26 mouse cellular contexts compared by ENCODE assay signal in the genomic region with DNA sequence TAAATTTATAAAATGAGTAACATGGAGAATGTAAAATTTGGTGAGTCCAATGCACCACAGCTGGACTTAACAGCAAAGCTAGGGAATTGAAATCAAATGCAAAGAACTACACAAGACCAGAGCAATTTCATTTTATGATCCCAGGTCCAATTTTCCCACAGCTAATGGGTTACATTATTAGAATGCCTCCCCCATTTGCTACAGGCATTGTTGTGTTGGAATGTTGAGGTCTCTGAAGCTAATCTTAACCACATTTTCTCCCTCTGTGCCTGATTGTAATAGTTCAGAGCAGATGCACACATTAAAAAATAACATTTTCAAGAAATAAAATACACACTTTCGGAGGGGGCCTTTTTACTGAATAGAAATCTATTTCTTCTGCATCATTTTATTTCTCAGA.
DNase-seq lines count a peak whose midpoint lies in the region; ATAC-seq and TF ChIP-seq lines count a peak whose summit lies in the region.
"Had no signal": no experiment of that assay in that cellular context is flagged by ENCODE, and none has a peak within 500 bp of the region (broad histone marks: within the 10 kb centered on the region; RNA-seq: fewer than 3 reads in every experiment).

No protein-coding gene starts in this region.

- no peak for TF ChIP-seq CTCF in liver, postnatal 0 days (IDR thresholded peaks at IDR 0.05; ENCODE audit: low read depth)

- no peaks in the 10 kb centered on the region for H3K4me1 ChIP-seq in midbrain, embryonic 11.5 days (ENCODE audit: control insufficient read depth, insufficient read depth, low read length)
- no peaks in the 10 kb centered on the region for H3K4me1 ChIP-seq in midbrain, embryonic 15.5 days
- H3K4me1 ChIP-seq in embryonic facial prominence, embryonic 15.5 days: peaks cover 4% of the 10 kb centered on the region; the same call in 1 of the 2 replicates
- peaks cover 5% of the 10 kb centered on the region for H3K4me1 ChIP-seq in limb, embryonic 13.5 days
- H3K4me1 ChIP-seq in liver, postnatal 0 days (ENCODE audit: insufficient read depth): no peaks in the 10 kb centered on the region
- H3K4me1 ChIP-seq: forebrain, embryonic 10.5 days; forebrain, embryonic 13.5 days; hindbrain, embryonic 12.5 days; hindbrain, embryonic 15.5 days had no signal

- 86% methylated on average over 1 of the region's 1 CpGs for WGBS in midbrain, embryonic 11.5 days
- WGBS in midbrain, embryonic 15.5 days: 89% methylated on average over 1 of the region's 1 CpGs
- WGBS in embryonic facial prominence, embryonic 15.5 days: 38% methylated on average over 1 of the region's 1 CpGs
- 33% methylated on average over 1 of the region's 1 CpGs for WGBS in limb, embryonic 13.5 days
- WGBS in liver, postnatal 0 days (ENCODE audit: insufficient replicate concordance): 79% methylated on average over 1 of the region's 1 CpGs

- TF ChIP-seq EP300 in liver, postnatal 0 days (IDR thresholded peaks at IDR 0.05; ENCODE audit: low read depth): no peak

- no peak overlapping the region for H3K9ac ChIP-seq in midbrain, embryonic 11.5 days (ENCODE audit: low read length)
- no peak overlapping the region for H3K9ac ChIP-seq in midbrain, embryonic 15.5 days
- H3K9ac ChIP-seq in embryonic facial prominence, embryonic 15.5 days: no peak overlapping the region
- H3K9ac ChIP-seq in limb, embryonic 13.5 days: no peak overlapping the region
- H3K9ac ChIP-seq in liver, postnatal 0 days (replicated peaks): no peak overlapping the region
- H3K9ac ChIP-seq: forebrain, embryonic 13.5 days; hindbrain, embryonic 12.5 days; hindbrain, embryonic 15.5 days had no signal

- H3K36me3 ChIP-seq in midbrain, embryonic 11.5 days (ENCODE audit: control insufficient read depth, insufficient read depth, low read length): no peaks in the 10 kb centered on the region
- H3K36me3 ChIP-seq in midbrain, embryonic 15.5 days (replicated peaks): no peaks in the 10 kb centered on the region
- H3K36me3 ChIP-seq in embryonic facial prominence, embryonic 15.5 days: no peaks in the 10 kb centered on the region
- H3K36me3 ChIP-seq in limb, embryonic 13.5 days: no peaks in the 10 kb centered on the region
- H3K36me3 ChIP-seq in liver, postnatal 0 days (replicated peaks; ENCODE audit: insufficient read depth, low read length): no peaks in the 10 kb centered on the region
- H3K36me3 ChIP-seq: forebrain, embryonic 10.5 days; G1E; hindbrain, embryonic 12.5 days; hindbrain, embryonic 15.5 days had no signal

- H3K27me3 ChIP-seq in midbrain, embryonic 11.5 days (ENCODE audit: control insufficient read depth, insufficient read depth, low read length): no peaks in the 10 kb centered on the region
- no peaks in the 10 kb centered on the region for H3K27me3 ChIP-seq in midbrain, embryonic 15.5 days (replicated peaks)
- H3K27me3 ChIP-seq in embryonic facial prominence, embryonic 15.5 days: no peaks in the 10 kb centered on the region
- H3K27me3 ChIP-seq in limb, embryonic 13.5 days: no peaks in the 10 kb centered on the region
- H3K27me3 ChIP-seq in liver, postnatal 0 days (ENCODE audit: insufficient read depth, low read length): no peaks in the 10 kb centered on the region
- H3K27me3 ChIP-seq: CH12.LX; forebrain, embryonic 13.5 days; hindbrain, embryonic 12.5 days; hindbrain, embryonic 15.5 days had no signal

- no peak overlapping the region for H3K27ac ChIP-seq in midbrain, embryonic 11.5 days (ENCODE audit: low read depth, low read length)
- H3K27ac ChIP-seq in midbrain, embryonic 15.5 days: no peak overlapping the region
- 0 out of 2 replicates have a peak overlapping the region, but pooled peaks have one; percentile 74 for H3K27ac ChIP-seq in embryonic facial prominence, embryonic 15.5 days (replicated peaks)
- H3K27ac ChIP-seq in limb, embryonic 13.5 days: no peak overlapping the region
- no peak overlapping the region for H3K27ac ChIP-seq in liver, postnatal 0 days (ENCODE audit: low read depth)
- H3K27ac ChIP-seq: forebrain, embryonic 10.5 days; forebrain, embryonic 13.5 days; gastrocnemius, adult 2 months; hindbrain, embryonic 12.5 days; hindbrain, embryonic 15.5 days had no signal

- no peak overlapping the region for H3K4me2 ChIP-seq in midbrain, embryonic 11.5 days
- no peak overlapping the region for H3K4me2 ChIP-seq in midbrain, embryonic 15.5 days
- H3K4me2 ChIP-seq in embryonic facial prominence, embryonic 15.5 days (replicated peaks): no peak overlapping the region
- H3K4me2 ChIP-seq in limb, embryonic 13.5 days (replicated peaks): no peak overlapping the region
- no peak overlapping the region for H3K4me2 ChIP-seq in liver, postnatal 0 days (ENCODE audit: low read depth, low read length)
- H3K4me2 ChIP-seq: forebrain, embryonic 13.5 days; heart, embryonic 11.5 days; hindbrain, embryonic 12.5 days; hindbrain, embryonic 15.5 days had no signal

- no peak overlapping the region for H3K4me3 ChIP-seq in midbrain, embryonic 11.5 days (ENCODE audit: low read depth, low read length)
- no peak overlapping the region for H3K4me3 ChIP-seq in midbrain, embryonic 15.5 days
- H3K4me3 ChIP-seq in embryonic facial prominence, embryonic 15.5 days (replicated peaks): no peak overlapping the region
- no peak overlapping the region for H3K4me3 ChIP-seq in limb, embryonic 13.5 days
- H3K4me3 ChIP-seq in liver, postnatal 0 days (ENCODE audit: low read depth, low read length): no peak overlapping the region
- H3K4me3 ChIP-seq: forebrain, embryonic 10.5 days; forebrain, embryonic 13.5 days; gastrocnemius, adult 2 months; hindbrain, embryonic 12.5 days; hindbrain, embryonic 15.5 days had no signal

- ATAC-seq in midbrain, embryonic 11.5 days (ENCODE audit: low FRiP score): no peak
- no peak for ATAC-seq in midbrain, embryonic 15.5 days (replicated peaks)
- ATAC-seq in embryonic facial prominence, embryonic 15.5 days (ENCODE audit: insufficient number of reproducible peaks, low FRiP score, low TSS enrichment, low read depth): peak; percentile 19; the same call in 1 of the 2 replicates
- ATAC-seq in limb, embryonic 13.5 days (ENCODE audit: low FRiP score, low read depth): peak; percentile 76
- ATAC-seq in liver, postnatal 0 days: no peak
- ATAC-seq: forebrain, embryonic 13.5 days; forebrain, embryonic 16.5 days; inflammation-experienced regulatory T-cells, adult 6 months had no signal

- H3K9me3 ChIP-seq in midbrain, embryonic 11.5 days (ENCODE audit: control insufficient read depth, low read length): no peaks in the 10 kb centered on the region
- H3K9me3 ChIP-seq in midbrain, embryonic 15.5 days: no peaks in the 10 kb centered on the region
- no peaks in the 10 kb centered on the region for H3K9me3 ChIP-seq in embryonic facial prominence, embryonic 15.5 days (replicated peaks)
- H3K9me3 ChIP-seq in limb, embryonic 13.5 days: no peaks in the 10 kb centered on the region
- H3K9me3 ChIP-seq in liver, postnatal 0 days (ENCODE audit: low read length): no peaks in the 10 kb centered on the region
- H3K9me3 ChIP-seq: forebrain, embryonic 10.5 days; forebrain, embryonic 13.5 days; G1E; hindbrain, embryonic 12.5 days; hindbrain, embryonic 15.5 days had no signal

- peak; percentile 45 for DNase-seq in midbrain, embryonic 11.5 days (ENCODE audit: low spot score, missing footprints)
- no peak for DNase-seq in right cerebral cortex, postnatal 25 days
- DNase-seq in liver, postnatal 0 days: no peak
- DNase-seq in ovary, postnatal 14 days (ENCODE audit: low spot score): no peak
- DNase-seq: adrenal gland, adult 2 months; adrenal gland, postnatal 14 days; B cell, adult 2 months; cerebellum, adult 11 months; cerebellum, adult 2 months; cerebellum, adult 9-11 months; cerebellum, postnatal 25 days; gastrocnemius, adult 2 months; gastrocnemius, postnatal 14 days; heart, adult 11 months had no signal

Comparison
In these comparisons a context has a peak if more than half of its experiments do, and no peak if none do; other contexts are left out.
1. ATAC-seq: peak in embryonic facial prominence, embryonic 15.5 days (single experiment) and limb, embryonic 13.5 days (single experiment); none in midbrain, embryonic 11.5 days (single experiment), midbrain, embryonic 15.5 days (single experiment) and liver, postnatal 0 days (single experiment).